Mouse (Mus musculus): ENCODE data around the gene Ftsj3. TPM values are rescaled to one million over a fixed set of nuclear protein-coding genes. Genes with fewer than 3 reads are reported as not detected.

Gene Ftsj3
- 29.6 TPM for polyA plus RNA-seq (2014; fragmentation: Illumina TruSeq; extraction: RNeasy Lipid Tissue Mini Kit (QIAGEN cat#74804); ENCODE audit: low read depth, low replicate concordance)

DNA sequence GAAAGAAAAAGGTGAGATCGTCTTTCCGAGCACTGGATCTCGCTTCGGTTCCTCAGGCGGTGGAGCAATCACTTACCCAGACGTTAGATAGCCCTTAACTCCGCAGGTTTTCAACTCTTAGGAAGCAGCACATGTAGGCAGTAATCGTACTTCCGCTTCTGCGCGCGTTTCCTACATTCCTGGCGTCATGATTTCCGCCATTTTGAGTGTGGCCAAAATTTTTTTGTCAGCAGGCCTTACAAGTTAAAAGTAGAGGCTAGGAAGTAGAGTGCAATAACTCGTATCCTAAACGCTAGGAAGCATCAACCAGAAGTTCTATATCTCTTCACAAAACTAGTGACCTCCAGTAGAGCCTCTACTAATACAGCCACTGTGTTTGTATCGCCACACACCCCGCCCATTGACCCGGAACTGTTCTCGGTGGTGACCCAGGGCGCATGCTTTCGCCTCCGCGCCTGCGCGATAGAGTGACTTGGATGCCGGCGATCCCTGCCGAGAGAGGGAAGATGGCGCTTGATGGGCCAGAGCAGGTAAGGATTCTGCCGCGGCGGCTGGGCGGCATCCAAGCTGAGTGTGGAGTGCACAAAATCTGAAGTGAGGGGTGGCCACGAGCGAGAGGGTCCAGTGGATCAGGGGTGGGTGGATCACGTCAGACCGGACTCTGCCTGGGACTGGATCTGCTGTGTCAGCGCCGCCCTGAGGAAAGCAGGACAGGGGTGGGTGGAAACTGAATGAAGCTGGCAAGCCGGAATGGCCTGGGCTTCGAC, at the start of gene Ftsj3, which contains the start of gene Psmc5:
Gene Ftsj3 (minus strand): TSS at position 395 of the 767 bp plus-strand sequence.
Gene Psmc5 (plus strand): TSS at position 470 of the 767 bp plus-strand sequence.

DNA sequence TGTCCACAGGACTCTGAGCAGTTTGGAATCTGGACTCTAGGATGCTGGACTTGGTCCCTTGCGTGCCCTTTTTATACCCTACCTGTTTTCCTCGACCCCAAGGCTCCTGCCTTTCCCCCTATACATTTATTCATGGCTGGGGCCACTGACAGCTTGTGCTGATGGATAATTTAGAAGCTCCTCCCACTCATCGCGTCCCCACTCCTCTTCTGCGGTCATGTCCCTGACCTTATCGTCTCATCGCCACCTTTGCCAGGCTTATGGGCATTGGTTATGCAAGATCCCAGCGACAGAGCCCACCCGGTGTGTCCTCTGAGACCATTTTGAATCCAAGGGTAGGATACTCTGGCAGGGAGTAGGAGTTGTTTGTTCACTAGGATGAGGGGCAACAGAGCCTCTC, 45.9 kb upstream of the Ftsj3 start, which contains the start of gene Gh:
Gene Gh (minus strand): TSS at position 101 of the 400 bp plus-strand sequence.

DNA sequence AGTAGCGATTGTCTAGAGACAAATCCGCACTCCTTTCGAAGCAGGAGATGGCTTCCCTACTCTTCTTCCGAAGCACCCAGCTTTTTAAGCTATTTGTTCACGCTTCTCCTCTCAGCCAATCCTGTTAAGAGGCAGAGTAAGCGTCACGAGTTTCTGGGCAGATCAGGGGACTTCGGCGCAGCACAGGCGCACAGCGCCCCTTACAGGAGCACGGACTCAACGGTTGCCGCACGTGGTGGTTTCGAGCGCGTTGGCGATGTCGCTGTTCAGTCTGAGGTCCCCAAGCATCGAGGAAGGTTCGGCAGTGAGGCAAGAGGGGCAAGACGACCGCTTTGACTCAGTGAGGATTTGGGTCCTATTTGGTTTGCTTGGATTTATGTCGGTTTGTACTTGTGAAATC, 20.6 kb upstream of the Ftsj3 start, which contains the start of gene Tcam1:
Gene Tcam1 (plus strand): TSS at position 219 of the 400 bp plus-strand sequence.

DNA sequence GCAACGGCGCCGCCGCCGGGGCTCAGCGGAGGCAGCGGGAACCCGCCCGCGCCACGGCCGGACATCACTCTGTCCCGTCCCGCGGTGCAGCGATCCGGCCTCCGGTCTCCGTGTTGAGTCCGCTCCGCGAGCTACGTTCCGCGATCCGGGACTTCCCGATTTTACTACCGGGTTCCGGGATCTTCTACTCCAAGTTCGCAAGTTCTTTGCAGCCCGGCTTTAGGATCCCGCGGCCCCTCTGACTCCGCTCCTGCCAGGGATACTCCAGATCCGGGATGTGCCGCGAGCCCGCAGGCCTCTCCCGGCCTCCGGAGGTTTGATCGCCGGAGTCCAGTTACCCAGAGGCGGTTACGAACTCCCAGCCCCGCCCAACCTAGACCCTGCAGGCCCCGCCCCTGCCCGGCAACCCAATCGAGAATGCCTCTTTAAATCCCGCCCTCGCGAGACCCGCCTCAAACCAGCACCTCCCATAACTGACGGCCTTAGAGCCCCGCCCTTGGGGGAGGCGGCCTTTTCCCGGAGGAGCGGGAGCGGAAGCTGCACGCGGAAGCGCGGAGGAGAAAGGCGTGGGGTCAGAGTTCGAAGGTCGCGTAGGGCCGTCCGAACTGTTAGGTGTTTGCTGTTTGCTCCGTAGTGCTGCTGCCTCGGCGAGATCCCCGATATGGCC, 16.9 kb upstream of the Ftsj3 start, which contains the start of gene Smarcd2:
Gene Smarcd2 (minus strand): TSS at position 329 of the 667 bp plus-strand sequence.

DNA sequence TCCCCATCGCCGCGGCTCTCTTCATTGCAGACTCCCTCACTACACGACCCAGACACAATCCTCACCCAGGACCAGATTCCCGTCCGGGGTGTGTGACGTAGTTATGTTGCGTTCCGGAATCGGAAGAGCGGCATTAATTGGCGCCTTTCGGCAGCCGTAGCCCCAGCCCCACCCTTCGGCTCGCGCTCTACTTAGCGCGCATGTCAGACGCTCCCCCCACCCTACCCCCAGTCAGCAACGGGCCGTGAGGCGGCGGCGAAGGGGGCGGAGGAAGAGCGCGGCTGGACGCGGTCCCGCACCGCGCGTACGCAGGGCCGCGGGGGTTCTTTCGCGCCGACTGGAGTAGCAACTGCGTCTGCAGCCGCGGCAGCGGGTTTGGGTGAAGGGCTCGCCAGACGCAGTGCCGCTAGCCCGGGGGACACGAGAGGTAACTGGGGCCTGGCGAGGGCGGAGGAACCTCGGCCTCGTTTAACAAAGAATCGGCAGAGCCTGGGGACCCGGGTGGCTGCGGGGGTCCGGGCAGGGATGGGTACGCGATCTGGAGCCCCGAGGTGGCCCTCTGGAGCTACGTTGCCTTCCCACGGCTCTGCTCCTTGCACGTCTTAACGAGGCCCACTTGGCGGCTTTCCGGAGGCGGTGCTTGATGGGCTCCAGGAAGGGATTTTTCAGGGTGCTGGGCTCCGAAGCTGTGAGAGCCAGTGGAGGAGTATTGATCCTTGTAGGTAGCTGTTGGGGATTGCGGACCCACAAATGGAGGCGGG, 39.0 kb downstream of the Ftsj3 start, which contains the start of gene Ddx42:
Gene Ddx42 (plus strand): TSS at position 197 of the 761 bp plus-strand sequence.

DNA sequence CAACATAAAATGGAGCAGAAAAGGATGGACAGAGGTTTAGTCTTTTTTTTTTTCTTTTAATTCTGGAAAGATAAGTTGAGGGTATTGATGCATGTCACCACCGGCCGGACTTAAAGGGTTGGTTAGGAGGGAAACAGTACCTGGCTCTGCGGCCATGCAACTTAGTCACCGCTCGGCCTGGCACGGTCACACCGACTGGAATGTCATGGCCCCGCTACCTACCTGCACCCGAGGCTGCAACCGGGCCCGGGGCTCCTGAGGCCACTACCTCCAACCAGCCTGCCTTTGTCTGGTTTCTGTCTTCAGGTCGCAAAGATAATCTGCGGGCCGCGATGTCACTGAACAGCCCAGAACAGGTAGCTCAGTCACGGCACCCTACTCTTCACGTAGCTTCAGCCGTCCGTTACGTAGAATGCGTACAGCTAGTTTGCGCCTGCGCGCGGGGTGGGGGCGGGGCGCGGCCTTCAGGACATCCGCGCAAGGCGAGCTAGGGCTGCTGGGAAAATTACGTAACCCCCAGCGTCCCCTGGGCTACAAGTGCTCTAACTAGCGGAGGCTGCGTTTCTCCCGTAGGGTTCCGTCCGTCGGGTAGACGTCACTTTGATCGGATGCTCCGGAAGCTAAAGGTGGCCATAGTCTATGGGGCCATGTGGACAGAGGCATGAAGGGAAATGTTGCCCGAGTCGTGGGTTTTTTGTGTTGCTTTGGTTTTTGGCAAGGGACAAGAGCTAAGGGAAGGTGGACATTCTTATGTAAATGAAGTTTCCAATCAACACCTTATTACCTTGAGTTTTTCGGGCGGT, 39.8 kb downstream of the Ftsj3 start, which contains the start of gene Ccdc47:
Gene Ccdc47 (minus strand): TSS at position 418 of the 803 bp plus-strand sequence.

DNA sequence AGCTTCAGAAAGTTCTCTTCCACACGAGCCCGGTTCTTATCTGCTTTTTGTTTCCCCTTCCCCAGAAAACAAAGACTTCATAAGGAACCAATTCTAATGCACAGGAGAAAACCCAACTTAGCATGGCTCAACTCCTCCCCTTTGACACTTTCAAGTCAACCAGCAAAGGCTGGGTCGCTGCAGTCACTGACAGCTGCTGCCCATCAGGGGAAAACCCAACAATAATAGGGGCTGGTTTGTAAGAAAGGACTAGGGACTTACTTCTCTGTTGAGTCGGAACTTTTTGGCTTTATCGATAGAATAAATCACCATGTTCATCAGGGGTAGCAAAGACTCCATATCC, 53.8 kb downstream of the Ftsj3 start, which contains the start of gene Strada:
Gene Strada (minus strand): TSS at position 46 of the 343 bp plus-strand sequence.

Other genes starting within 250 kb of the Ftsj3 start
- gene Kcnh6, start 248.0 kb downstream of the Ftsj3 start, polyA plus RNA-seq (2014; fragmentation: Illumina TruSeq; extraction: RNeasy Lipid Tissue Mini Kit (QIAGEN cat#74804); ENCODE audit: low read depth, low replicate concordance) = not detected
- gene Dcaf7, start 219.2 kb downstream of the Ftsj3 start, polyA plus RNA-seq (2014; fragmentation: Illumina TruSeq; extraction: RNeasy Lipid Tissue Mini Kit (QIAGEN cat#74804); ENCODE audit: low read depth, low replicate concordance) = 32.6 TPM
- 61.1 TPM for gene Taco1, start 190.0 kb downstream of the Ftsj3 start, polyA plus RNA-seq (2014; fragmentation: Illumina TruSeq; extraction: RNeasy Lipid Tissue Mini Kit (QIAGEN cat#74804); ENCODE audit: low read depth, low replicate concordance)
- 33.8 TPM for gene Map3k3, start 171.5 kb downstream of the Ftsj3 start, polyA plus RNA-seq (2014; fragmentation: Illumina TruSeq; extraction: RNeasy Lipid Tissue Mini Kit (QIAGEN cat#74804); ENCODE audit: low read depth, low replicate concordance)
- not detected for gene Gm10840, start 95.2 kb downstream of the Ftsj3 start, polyA plus RNA-seq (2014; fragmentation: Illumina TruSeq; extraction: RNeasy Lipid Tissue Mini Kit (QIAGEN cat#74804); ENCODE audit: low read depth, low replicate concordance)
- 4.6 TPM for gene Limd2, start 95.2 kb downstream of the Ftsj3 start, polyA plus RNA-seq (2014; fragmentation: Illumina TruSeq; extraction: RNeasy Lipid Tissue Mini Kit (QIAGEN cat#74804); ENCODE audit: low read depth, low replicate concordance)
- gene Strada, start 53.9 kb downstream of the Ftsj3 start, polyA plus RNA-seq (2014; fragmentation: Illumina TruSeq; extraction: RNeasy Lipid Tissue Mini Kit (QIAGEN cat#74804); ENCODE audit: low read depth, low replicate concordance) = 10.7 TPM
- gene Ccdc47, start 39.7 kb downstream of the Ftsj3 start, polyA plus RNA-seq (2014; fragmentation: Illumina TruSeq; extraction: RNeasy Lipid Tissue Mini Kit (QIAGEN cat#74804); ENCODE audit: low read depth, low replicate concordance) = 116 TPM
- 28.4 TPM for gene Ddx42, start 39.2 kb downstream of the Ftsj3 start, polyA plus RNA-seq (2014; fragmentation: Illumina TruSeq; extraction: RNeasy Lipid Tissue Mini Kit (QIAGEN cat#74804); ENCODE audit: low read depth, low replicate concordance)
- 140 TPM for gene Psmc5, start 75 bp upstream of the Ftsj3 start, polyA plus RNA-seq (2014; fragmentation: Illumina TruSeq; extraction: RNeasy Lipid Tissue Mini Kit (QIAGEN cat#74804); ENCODE audit: low read depth, low replicate concordance)
- 18.9 TPM for gene Smarcd2, start 16.9 kb upstream of the Ftsj3 start, polyA plus RNA-seq (2014; fragmentation: Illumina TruSeq; extraction: RNeasy Lipid Tissue Mini Kit (QIAGEN cat#74804); ENCODE audit: low read depth, low replicate concordance)
- gene Tcam1, start 20.6 kb upstream of the Ftsj3 start, polyA plus RNA-seq (2014; fragmentation: Illumina TruSeq; extraction: RNeasy Lipid Tissue Mini Kit (QIAGEN cat#74804); ENCODE audit: low read depth, low replicate concordance) = not detected
- gene Gh, start 45.8 kb upstream of the Ftsj3 start, polyA plus RNA-seq (2014; fragmentation: Illumina TruSeq; extraction: RNeasy Lipid Tissue Mini Kit (QIAGEN cat#74804); ENCODE audit: low read depth, low replicate concordance) = not detected
- 1.9 TPM for gene Cd79b, start 58.7 kb upstream of the Ftsj3 start, polyA plus RNA-seq (2014; fragmentation: Illumina TruSeq; extraction: RNeasy Lipid Tissue Mini Kit (QIAGEN cat#74804); ENCODE audit: low read depth, low replicate concordance)
- 19.6 TPM for gene Scn4a, start 97.2 kb upstream of the Ftsj3 start, polyA plus RNA-seq (2014; fragmentation: Illumina TruSeq; extraction: RNeasy Lipid Tissue Mini Kit (QIAGEN cat#74804); ENCODE audit: low read depth, low replicate concordance)
- 1.9 TPM for gene Prr29, start 109.4 kb upstream of the Ftsj3 start, polyA plus RNA-seq (2014; fragmentation: Illumina TruSeq; extraction: RNeasy Lipid Tissue Mini Kit (QIAGEN cat#74804); ENCODE audit: low read depth, low replicate concordance)
- gene Icam2, start 132.0 kb upstream of the Ftsj3 start, polyA plus RNA-seq (2014; fragmentation: Illumina TruSeq; extraction: RNeasy Lipid Tissue Mini Kit (QIAGEN cat#74804); ENCODE audit: low read depth, low replicate concordance) = 33.8 TPM
- 7.5 TPM for gene Ern1, start 231.8 kb upstream of the Ftsj3 start, polyA plus RNA-seq (2014; fragmentation: Illumina TruSeq; extraction: RNeasy Lipid Tissue Mini Kit (QIAGEN cat#74804); ENCODE audit: low read depth, low replicate concordance)